ENCODE assay signal across 1 mouse cellular context in the genomic region with DNA sequence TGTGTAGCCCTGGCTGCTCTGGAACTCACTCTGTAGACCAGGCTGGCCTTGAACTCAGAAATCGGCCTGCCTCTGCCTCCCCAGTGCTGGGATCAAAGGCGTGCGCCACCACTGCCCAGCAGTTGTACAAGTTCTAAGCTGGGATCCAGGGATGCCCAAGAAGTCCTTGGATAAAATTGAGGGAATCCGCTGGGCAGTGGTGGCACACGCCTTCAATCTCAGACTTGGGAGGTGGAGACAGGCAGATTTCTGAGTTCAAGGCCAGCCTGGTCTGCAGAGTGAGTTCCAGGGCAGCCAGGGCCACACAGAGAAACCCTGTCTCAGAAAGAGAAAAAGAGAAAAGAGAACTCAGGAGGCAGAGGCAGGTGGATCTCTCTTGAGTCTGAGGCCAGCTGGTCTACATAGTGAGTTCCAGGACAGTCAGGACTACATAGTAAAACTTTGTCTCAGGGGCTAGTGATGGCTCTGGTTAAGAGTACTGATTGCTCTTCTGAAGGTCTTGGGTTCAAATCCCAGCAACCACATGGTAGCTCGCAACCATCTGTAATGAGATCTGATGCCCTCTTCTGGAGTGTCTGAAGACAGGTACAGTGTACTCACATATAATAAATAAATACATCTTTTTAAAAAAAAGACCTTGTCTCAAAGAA. TPM values are rescaled to one million over a fixed set of nuclear protein-coding genes. Genes with fewer than 3 reads are reported as not detected.
"Had no signal": no experiment of that assay in that cellular context is flagged by ENCODE, and none has a peak within 500 bp of the region (broad histone marks: within the 10 kb centered on the region; RNA-seq: fewer than 3 reads in every experiment).

No protein-coding gene starts in this region.

RNA-seq across cellular contexts. Expression of a gene that starts 41.7 kb away (rescaled TPM):
- polyA plus RNA-seq: erythroblast, embryonic 14.5 days had no signal
